Mouse (Mus musculus) frontal cortex, postnatal 36 days (tissue): ENCODE measurements around the gene Olfr620.

Source experiments
- DNase-seq, 2 experiments: peaks; one replicate each; pipeline ENCODE4 v3.0.0; 2022; ENCODE audit warnings: low spot score in 2 of 2

The Olfr620 gene

DNA sequence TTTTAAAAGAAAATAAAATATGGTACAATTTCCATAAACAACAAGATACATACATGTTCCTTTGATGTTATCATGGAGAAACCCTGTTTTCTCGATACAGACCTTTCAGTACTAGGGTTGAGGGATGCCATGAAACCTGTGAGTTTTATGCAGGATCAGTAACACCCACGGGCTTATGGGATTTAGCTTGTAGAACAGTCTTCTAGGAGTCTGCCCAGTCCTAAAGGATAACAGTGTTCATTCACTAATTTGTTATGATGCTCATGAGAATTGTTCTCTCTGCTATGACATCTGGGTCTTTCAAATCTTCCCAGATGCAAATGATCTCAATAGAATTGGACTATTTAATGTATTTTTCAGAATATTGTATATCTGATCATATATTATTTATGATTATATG is at the start of gene Olfr620:
TSS of gene Olfr620 (minus strand) at position 101 of the 400 bp plus-strand sequence.
- DNase-seq, result no peak

DNA sequence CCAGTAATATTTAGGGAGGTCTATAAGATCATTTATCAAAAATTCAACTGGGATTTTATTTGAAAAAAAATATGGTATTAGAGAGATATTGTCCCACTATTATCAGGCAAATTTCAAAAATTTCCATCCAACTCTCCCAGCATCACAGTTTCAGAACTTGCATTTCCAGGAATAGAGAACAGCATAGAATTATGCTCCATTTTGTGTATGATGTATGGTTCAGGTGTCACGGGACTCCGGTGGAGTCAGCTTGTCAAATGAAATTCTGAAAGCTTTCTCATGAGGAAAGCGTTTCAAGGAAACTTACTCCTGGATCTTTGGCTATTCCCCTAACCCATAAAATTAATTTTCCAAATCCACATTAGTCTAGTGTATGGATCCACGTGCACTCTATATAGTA is 31.7 kb upstream of the Olfr620 start:
- no peak for DNase-seq

GRCm38 (mm10) chr7:103642602-103643001 is 30.3 kb upstream of the Olfr620 start, which contains the start of gene Olfr622:
Gene Olfr622 (minus strand): TSS chr7:103642702.
- DNase-seq, result no peak

- no peak for DNase-seq
Observed at GRCm38 (mm10) chr7:103636795-103637194, 24.5 kb upstream of the Olfr620 start.

- DNase-seq, result no peak
Observed at GRCm38 (mm10) chr7:103607425-103607824, 4.9 kb downstream of the Olfr620 start.

GRCm38 (mm10) chr7:103600275-103600674 is 12.1 kb downstream of the Olfr620 start, which contains the start of gene Olfr619:
Gene Olfr619 (plus strand): TSS chr7:103600575.
- no peak for DNase-seq

- DNase-seq, result no peak
Observed at GRCm38 (mm10) chr7:103589803-103590202, 22.5 kb downstream of the Olfr620 start, which contains the start of gene Olfr618. Gene Olfr618 (plus strand): TSS chr7:103590103.

DNA sequence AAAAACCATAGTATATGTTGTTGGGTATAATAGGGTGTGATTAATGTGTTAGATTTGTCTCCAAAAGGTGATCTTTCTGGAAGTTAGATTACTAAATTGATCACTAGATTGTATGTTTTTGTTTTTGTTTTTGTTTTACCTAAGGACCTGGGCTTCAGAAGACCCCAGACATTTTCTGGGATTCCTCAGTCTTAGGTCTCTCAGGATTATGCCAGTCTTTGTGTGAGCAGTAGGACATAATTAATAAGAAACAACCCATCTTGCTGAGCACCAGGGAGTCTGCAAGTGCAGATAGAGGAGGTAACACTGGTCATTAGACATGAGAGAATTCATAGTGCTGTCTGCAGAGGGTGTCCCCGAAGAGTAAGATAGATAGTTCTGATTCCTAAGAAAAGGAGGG is 39.6 kb downstream of the Olfr620 start, which contains the start of gene Olfr617:
TSS of gene Olfr617 (plus strand) at position 301 of the 400 bp plus-strand sequence.
- no peak for DNase-seq

- no peak for DNase-seq
Observed at GRCm38 (mm10) chr7:103569043-103569442, 43.3 kb downstream of the Olfr620 start, which contains the start of gene Olfr616. Gene Olfr616 (minus strand): TSS chr7:103569143.

DNA sequence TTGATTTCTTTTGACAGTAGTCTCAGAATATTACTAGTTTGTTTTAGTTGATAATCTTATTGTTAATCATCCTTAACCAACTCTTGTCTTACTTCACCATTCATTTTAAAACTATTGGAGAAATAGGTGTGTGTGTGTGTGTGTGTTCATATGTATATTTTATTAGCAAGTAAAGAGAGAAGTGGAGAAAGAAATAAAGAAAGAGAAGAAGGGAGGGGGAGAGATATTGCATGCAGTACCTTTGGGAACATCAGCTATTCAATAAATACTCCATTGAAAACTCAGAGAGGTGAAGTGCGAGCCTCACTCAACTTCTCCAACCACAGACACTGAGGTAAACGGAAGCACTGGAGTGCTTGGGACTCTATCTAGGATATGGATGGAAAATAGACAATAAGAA is 56.6 kb downstream of the Olfr620 start, which contains the start of gene Olfr615:
TSS of gene Olfr615 (plus strand) at position 301 of the 400 bp plus-strand sequence.
- DNase-seq, result no peak
